Mouse (Mus musculus) adrenal gland, adult 2 months (tissue): Measurements from ENCODE around the gene Ldah. TPM values are rescaled to one million over a fixed set of nuclear protein-coding genes. Genes with fewer than 3 reads are reported as not detected.

Experiments used
- DNase-seq: peaks from one replicate; pipeline ENCODE4 v3.0.0; 2021
- polyA plus RNA-seq: library from polyadenylated mRNA; depleted of rRNA; stranded (reverse); fragments of >200 nt; gene quantifications from 2 replicates; pipeline ENCODE4 v1.2.3, GENCODE M21; 2012
- total RNA-seq, 2 experiments: library from RNA; stranded (reverse); gene quantifications; 2 replicates each; pipeline ENCODE4 v1.2.3; 2021

The Ldah gene
- total and polyA plus RNA-seq, 3 experiments, result 19.3 to 71.8 (median 53.0) TPM

DNA sequence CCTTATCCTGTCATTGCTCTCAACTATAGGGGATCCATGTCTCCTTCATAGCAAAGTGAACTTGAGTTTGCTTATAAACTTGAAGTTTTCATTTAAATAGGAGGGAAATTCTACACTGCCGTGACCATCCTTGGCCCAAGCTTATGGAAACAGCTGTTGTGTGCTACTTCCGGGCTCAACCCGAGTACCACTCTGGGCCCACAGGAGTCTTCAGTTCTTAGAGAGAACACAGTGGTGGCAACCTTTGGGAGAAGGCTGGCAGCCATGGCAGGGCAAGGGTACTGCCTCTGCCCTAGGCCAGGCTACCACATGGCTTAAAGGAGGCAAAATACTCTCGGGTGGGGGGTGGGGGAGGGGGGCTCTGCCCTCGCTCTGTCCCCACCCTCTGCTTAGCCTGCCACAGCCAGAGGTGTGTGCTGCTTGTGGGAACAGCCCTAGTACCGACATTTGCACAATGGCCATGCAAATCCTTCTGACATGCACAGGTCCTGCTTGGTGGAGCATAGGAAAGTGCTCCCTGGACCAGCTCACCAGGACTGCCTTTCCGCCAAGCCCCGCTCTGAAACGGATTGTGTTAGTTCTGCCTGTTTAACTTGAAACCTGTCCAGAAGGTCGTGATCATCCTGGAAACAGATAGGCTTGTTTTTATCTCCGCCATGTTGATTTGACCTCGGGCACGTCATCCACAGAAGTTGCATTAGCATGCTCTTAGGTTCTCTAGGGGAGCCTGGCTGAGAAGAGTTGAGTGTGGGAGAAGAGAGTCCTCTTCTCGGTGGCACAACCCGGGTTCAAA lies 73.5 kb downstream of the Ldah start:
- DNase-seq, result no peak

DNA sequence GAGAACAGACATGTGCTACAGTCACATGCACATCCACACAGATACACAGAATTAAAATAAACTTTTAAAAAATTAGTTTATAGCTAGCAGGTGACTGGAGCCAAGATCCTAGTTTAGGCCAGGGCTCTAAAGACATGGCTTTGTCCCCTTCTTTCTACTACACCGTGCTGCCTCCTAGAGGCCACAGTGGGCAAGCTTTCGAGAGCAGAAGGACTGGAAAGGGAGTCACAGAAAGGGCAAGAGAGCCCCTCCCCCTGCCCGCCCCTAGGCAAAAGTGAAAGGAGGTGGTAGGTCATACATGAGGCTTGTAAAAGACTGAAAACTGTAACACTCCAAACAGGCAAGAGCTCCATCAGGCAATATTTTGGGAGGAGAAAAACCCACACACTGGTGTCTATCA lies 80.1 kb downstream of the Ldah start:
- DNase-seq, result no peak

DNA sequence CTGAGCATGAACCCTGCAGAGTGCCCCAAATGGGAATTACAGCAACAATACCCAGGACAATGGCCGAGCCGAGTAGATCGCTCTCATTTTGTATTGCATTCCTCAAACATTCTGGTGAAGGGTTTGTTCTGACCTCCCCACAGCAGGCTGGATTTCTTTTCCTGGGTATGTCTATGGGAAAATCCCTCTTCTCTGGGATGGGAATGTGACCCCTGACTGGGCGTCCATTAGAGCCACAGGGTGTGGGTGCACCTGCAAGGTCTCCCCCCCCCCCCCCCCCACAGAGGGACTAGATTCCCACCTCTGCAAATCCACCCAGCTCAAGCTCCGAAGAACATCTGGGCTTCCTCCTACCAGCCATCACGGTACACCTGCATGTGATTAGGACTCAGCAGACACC lies 81.2 kb downstream of the Ldah start:
- DNase-seq, result no peak

DNA sequence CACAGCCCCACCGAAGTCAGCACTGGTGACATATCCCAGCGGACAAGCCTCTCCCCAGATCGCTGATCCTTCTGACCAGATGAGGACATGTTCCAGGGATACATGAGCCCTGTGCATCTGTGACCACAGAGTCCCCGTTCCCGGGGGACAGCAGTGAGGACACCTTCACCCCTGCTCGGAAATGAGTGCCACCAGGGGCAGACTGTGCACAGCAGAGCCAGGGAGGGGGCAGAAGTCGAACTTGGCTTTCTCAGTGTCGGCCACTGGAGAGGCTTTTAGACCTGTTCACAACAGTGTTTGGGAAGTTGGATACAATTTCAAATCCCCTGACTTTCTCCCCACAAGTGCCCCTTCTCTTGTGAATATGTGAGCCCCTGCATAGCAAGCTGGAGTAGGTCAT lies 81.6 kb downstream of the Ldah start:
- DNase-seq, result no peak

DNA sequence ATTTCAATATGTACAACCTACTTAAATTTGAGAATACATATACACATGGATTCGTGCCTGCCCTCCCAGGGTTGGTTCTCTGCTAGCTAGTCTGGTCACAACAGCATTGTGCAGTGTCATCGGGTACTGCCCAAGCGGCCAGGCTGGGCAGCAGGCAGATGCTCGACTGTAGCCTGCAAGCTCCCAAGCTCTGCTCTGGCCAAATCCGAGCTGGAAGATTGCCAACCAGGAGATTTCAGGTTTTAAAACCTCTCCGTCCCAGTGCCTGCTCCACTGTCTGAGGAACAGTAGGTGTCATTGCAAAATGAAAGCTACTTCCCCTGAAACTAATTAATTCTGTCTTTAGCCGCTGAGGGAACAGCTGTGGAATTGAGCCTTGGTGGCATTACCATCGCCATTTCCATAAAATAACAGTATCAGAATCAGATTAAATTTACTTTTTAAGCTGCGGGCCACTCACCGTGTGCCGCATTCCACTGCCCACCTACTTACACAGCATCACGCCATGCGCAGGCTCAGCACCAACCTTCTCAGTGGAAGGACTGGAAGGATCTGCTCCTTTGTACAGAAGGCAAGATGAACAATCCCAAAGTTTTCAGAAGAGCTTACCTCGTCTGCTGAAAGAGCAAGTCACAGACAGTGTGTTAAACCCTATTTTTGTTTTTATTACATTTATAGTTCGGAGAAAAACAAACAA lies 83.4 kb downstream of the Ldah start:
- no peak for DNase-seq

- DNase-seq, result no peak
These were observed 87.5 kb downstream of the Ldah start for GRCm38 (mm10) chr12:8295307-8295913.

- DNase-seq, result no peak
These were observed 88.2 kb downstream of the Ldah start for GRCm38 (mm10) chr12:8296154-8296553.

GRCm38 (mm10) chr12:8297586-8298214 lies 89.8 kb downstream of the Ldah start:
- no peak for DNase-seq

DNA sequence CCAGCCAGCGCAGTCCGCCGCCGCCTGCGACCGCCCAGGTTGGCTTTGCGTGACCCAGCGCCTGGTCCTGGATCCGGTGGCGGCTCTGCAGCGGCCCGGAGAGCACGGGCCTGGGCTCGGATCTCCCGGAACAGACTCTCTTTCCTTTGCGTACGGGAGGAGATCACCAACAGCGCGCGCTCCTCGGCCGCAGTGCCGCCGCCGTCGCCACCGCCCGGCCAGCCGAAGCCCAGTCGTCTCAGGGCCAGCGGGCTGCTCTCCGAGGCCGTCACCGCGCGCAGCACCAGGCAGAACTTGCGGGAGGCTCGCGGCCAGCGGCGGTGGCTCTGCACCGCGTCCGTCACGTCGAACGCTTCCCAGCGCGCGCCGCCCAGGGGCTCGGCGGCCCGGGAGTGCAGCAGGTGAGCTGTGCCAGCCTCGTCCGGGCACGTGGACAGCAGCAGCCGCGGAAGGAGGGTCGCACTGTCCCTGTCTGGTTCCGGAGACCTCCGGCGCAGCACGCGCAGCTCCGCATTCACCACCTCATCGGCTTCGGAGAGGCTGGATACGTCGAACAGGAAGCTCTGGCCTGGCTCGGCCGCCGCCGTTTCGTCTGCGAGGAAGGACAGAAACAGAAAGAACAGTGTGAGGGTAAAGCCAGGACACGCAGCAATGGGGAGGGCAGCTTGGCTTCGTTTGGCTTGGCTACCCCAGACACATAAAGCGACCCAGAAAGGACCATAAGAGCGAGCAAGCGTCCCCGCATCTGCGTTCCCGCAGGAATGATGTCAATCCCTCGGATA lies 90.6 kb downstream of the Ldah start:
- peak; percentile 28 for DNase-seq

DNA sequence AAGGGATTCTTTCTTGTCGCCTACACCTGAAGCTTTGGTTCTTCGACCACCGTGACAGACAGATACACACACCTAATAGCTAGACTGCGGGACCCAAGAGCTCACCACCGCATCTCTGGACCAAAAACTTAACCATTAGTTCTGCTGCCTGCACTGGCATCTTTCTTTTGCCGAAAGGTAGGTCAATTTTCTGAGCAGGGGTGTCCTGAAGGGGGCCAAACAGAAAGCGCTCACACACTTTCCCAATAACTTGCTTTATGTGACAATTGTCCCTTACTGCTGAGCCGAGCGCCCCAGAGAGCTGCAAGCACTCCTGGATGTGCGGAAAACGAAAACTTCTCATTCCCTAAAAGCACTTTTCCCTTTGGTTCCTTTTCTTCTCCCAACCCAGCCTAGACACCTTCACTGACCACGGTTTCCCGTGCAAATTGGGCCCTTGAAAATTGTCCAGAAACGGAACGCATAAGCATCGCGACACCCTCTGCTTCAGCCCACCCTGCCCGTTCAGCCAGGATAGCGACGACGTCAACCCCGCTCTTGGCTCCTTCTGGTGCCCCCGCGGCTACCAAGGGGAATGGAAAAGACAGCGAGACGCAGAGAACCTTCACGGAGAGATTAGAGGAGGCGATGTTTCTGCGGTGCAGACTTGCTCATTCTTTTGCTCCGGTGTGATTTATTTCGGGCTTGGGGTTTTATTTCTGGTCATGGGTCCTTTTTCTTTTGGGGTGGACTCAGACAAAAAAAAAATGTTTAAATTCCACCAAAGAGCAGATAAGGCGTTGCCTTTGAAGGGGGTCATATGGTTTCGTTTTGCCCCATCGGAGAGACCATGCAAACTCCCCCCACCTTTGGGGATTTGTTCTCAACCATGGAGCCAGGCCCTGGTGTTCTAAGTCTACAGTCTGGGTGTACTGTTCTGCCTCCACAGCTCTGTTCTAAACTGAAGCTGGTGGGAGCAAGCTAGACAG lies 91.5 kb downstream of the Ldah start:
- no peak for DNase-seq

- DNase-seq, result no peak
These were observed 92.2 kb downstream of the Ldah start for GRCm38 (mm10) chr12:8300111-8300480.

DNA sequence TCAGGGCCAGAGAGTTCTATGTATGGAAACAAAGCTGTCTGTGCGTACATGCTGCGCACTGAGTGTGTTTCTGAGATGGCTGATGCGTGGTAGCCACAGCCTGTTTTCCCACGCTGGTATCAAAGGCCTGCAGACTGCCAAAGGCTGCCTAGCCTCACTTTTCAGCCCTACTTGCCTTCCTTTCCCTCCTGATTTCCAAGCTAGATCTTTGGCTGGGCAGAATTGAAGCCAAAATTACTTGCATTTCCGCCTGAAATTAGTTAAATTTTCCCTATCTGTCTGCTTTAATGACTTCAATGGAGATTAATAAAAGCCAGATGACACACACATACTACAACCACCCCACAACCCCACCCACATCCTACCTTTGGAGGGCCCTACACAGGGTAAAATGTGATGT lies 92.6 kb downstream of the Ldah start:
- no peak for DNase-seq

GRCm38 (mm10) chr12:8301011-8301814 lies 93.3 kb downstream of the Ldah start:
- no peak for DNase-seq

- DNase-seq, result peak; percentile 25
These were observed 94.0 kb downstream of the Ldah start, which contains the start of gene Gdf7 for GRCm38 (mm10) chr12:8301841-8302431. Gene Gdf7 (minus strand): TSS chr12:8301954.

DNA sequence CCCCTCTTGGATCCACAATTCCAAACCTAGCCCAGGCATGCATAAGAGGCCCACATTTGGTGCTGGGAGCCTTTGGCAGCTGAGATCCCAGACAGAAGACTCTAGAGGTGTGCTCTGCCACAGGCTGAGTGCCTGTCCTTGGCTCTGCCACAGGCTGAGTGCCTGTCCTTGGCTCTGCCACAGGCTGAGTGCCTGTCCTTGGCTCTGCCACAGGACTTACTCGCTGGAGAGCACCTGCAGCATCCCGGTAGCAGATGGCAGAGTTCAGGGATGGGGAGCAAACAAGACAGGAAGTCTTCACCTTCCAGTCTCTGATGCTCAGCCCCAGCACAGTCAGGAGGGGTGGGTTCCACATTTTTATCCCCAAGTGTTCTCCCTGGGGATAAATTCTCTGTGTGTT lies 97.4 kb downstream of the Ldah start:
- no peak for DNase-seq

GRCm38 (mm10) chr12:8306432-8306831 lies 98.5 kb downstream of the Ldah start:
- DNase-seq, result peak; percentile 48

GRCm38 (mm10) chr12:8306910-8307309 lies 99.0 kb downstream of the Ldah start:
- DNase-seq, result no peak

DNA sequence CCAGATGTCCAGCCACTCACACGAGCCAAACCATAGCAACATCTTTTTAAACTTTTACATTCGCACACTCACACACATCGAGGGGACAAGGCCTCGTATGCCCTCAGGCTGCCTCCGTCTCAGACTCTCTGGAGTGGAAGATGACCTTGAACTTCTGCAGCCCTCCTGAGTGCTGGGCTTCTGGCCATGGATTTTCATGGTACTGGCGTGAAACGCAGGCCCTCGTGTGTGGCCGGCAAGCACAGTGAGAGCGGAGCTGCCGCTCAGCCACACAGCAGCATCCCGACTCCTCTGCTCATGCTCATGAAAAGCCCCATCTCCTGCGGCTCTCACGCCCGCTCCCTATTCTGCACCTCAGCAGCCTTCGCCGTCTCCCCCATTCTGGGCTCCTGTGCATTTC lies 103.1 kb downstream of the Ldah start:
- DNase-seq, result peak; percentile 27

- no peak for DNase-seq
These were observed 104.4 kb downstream of the Ldah start for GRCm38 (mm10) chr12:8312266-8312665.
